Mouse (Mus musculus) forebrain, postnatal 0 days (tissue): ENCODE results near the gene Efcab6. TPM values are rescaled to one million over a fixed set of nuclear protein-coding genes. Genes with fewer than 3 reads are reported as not detected.

Source experiments
- ATAC-seq: fragments of 200-750 bp; cut with Nextera tagmentation; 2 replicates; pipeline ENCODE4 v1.8.0; 2017; ENCODE audit warnings: mild to moderate bottlenecking, moderate library complexity
- DNase-seq: peaks from one replicate; pipeline ENCODE4 v3.0.0-alpha.2; 2015
- H3K27ac ChIP-seq: fragments of 300-500 bp; sonication (generic); 2 replicates; pipeline ENCODE4 v1.5.1; 2014; ENCODE audit warnings: low read depth, mild to moderate bottlenecking, antibody characterized with exemption, low read length, moderate library complexity, mixed read lengths
- H3K27me3 ChIP-seq: fragments of 300-500 bp; sonication (generic); 2 replicates; pipeline ENCODE4 v1.6.1; 2014; ENCODE audit warnings: mild to moderate bottlenecking, low read length, mixed read lengths; ENCODE audit not compliant: insufficient read depth
- H3K36me3 ChIP-seq: fragments of 300-500 bp; sonication (generic); 2 replicates; pipeline ENCODE4 v1.6.1; 2014; ENCODE audit warnings: mild to moderate bottlenecking, moderate library complexity; ENCODE audit not compliant: insufficient read depth
- H3K4me1 ChIP-seq: fragments of 300-500 bp; sonication (generic); 2 replicates; pipeline ENCODE4 v1.6.1; 2014; ENCODE audit warnings: antibody characterized with exemption; ENCODE audit not compliant: insufficient read depth
- H3K4me2 ChIP-seq: fragments of 300-500 bp; sonication (generic); 2 replicates; pipeline ENCODE4 v1.6.1; 2014; ENCODE audit warnings: low read depth, mild to moderate bottlenecking, moderate library complexity
- H3K4me3 ChIP-seq: fragments of 300-500 bp; sonication (generic); 2 replicates; pipeline ENCODE4 v1.5.1; 2014; ENCODE audit warnings: low read depth, low read length, mixed read lengths
- H3K9ac ChIP-seq: fragments of 300-500 bp; sonication (generic); 2 replicates; pipeline ENCODE4 v1.6.1; 2014; ENCODE audit warnings: mild to moderate bottlenecking
- H3K9me3 ChIP-seq: fragments of 300-500 bp; sonication (generic); 2 replicates; pipeline ENCODE4 v1.6.1; 2016; ENCODE audit warnings: low read length
- CTCF ChIP-seq: sonication (generic); IDR thresholded peaks from 2 replicates; pipeline ENCODE4 v1.5.1; 2016; ENCODE audit warnings: antibody characterized with exemption, control low read depth, low read depth
- WGBS: fragments of 180-500 bp; shearing (Covaris S2); extraction: QIAGEN DNeasy Blood & Tissue Kit; methylation state at CpG from one replicate; pipeline ENCODE4 v1.1.7; 2014; 5-methylcytosine and 5-hydroxymethylcytosine counted together
- polyA plus RNA-seq: library from polyadenylated mRNA; unstranded; fragments of >200 nt; fragmentation: Nextera tagmentation; extraction: Ambion mirVana; gene quantifications from 2 replicates; pipeline ENCODE4 v1.2.1, GENCODE M21; 2015
- total RNA-seq: library from RNA; depleted of rRNA; stranded (reverse); fragments of >200 nt; gene quantifications from 2 replicates; pipeline ENCODE4 v1.2.3, GENCODE M21; 2014

Gene Efcab6
- total and polyA plus RNA-seq, 2 experiments from 2014 or later = 4.4 to 6.0 TPM

GRCm38 (mm10) chr15:84096051-84096450, 30.9 kb upstream of the Efcab6 start:
- H3K36me3 ChIP-seq = peaks cover 3% of the 10 kb centered on the region
- H3K9me3 ChIP-seq = no peaks in the 10 kb centered on the region
- no peak overlapping the region for H3K9ac ChIP-seq
- peaks cover 10% of the 10 kb centered on the region for H3K4me1 ChIP-seq
- DNase-seq (peak; percentile 50), ATAC-seq (peak; percentile 64)
- no peak for TF ChIP-seq CTCF
- no peak overlapping the region for H3K27ac ChIP-seq
- WGBS = 61% methylated on average over 8 of the region's 8 CpGs
- no peak overlapping the region for H3K4me3 ChIP-seq
- no peak overlapping the region for H3K4me2 ChIP-seq
- no peaks in the 10 kb centered on the region for H3K27me3 ChIP-seq

- H3K4me2 ChIP-seq = no peak overlapping the region
- 37% methylated on average over 7 of the region's 7 CpGs for WGBS
Observed at GRCm38 (mm10) chr15:84094921-84095320, 29.7 kb upstream of the Efcab6 start.

GRCm38 (mm10) chr15:84086775-84087174, 21.6 kb upstream of the Efcab6 start:
- no peaks in the 10 kb centered on the region for H3K27me3 ChIP-seq
- 38% methylated on average over 9 of the region's 9 CpGs for WGBS
- ATAC-seq (peak; percentile 80; the same call in 1 of the 2 replicates), DNase-seq (no peak)
- H3K36me3 ChIP-seq = peaks cover 47% of the 10 kb centered on the region
- no peaks in the 10 kb centered on the region for H3K9me3 ChIP-seq
- no peak overlapping the region for H3K27ac ChIP-seq
- TF ChIP-seq CTCF = no peak
- H3K4me2 ChIP-seq = no peak overlapping the region
- no peak overlapping the region for H3K4me3 ChIP-seq
- no peaks in the 10 kb centered on the region for H3K4me1 ChIP-seq
- no peak overlapping the region for H3K9ac ChIP-seq

More at GRCm38 (mm10) chr15:84094921-84095320, 29.7 kb upstream of the Efcab6 start:
- Histone ChIP-seq H3K4me3 (no peak overlapping the region), H3K9ac (no peak overlapping the region), H3K27ac (0 out of 2 replicates have a peak overlapping the region, but pooled peaks have one; percentile 35), H3K36me3 (peaks cover 10% of the 10 kb centered on the region), H3K4me1 (peaks cover 10% of the 10 kb centered on the region), H3K9me3 (no peaks in the 10 kb centered on the region), H3K27me3 (no peaks in the 10 kb centered on the region)
- ATAC-seq = peak; percentile 68
- DNase-seq = peak; percentile 50
- no peak for TF ChIP-seq CTCF

- Histone ChIP-seq H3K27ac (no peak overlapping the region), H3K4me1 (no peaks in the 10 kb centered on the region), H3K4me3 (no peak overlapping the region), H3K27me3 (no peaks in the 10 kb centered on the region), H3K9me3 (no peaks in the 10 kb centered on the region), H3K36me3 (peaks cover 47% of the 10 kb centered on the region), H3K4me2 (no peak overlapping the region), H3K9ac (no peak overlapping the region)
- ATAC-seq (no peak), DNase-seq (no peak)
- 43% methylated on average over 12 of the region's 12 CpGs for WGBS
- no peak for TF ChIP-seq CTCF
Observed at GRCm38 (mm10) chr15:84086364-84086763, 21.2 kb upstream of the Efcab6 start.

GRCm38 (mm10) chr15:84080069-84080468, 14.9 kb upstream of the Efcab6 start:
- no peak for ATAC-seq
- WGBS = 87% methylated on average over 7 of the region's 7 CpGs
- no peak overlapping the region for H3K9ac ChIP-seq
- no peak for DNase-seq
- no peaks in the 10 kb centered on the region for H3K27me3 ChIP-seq
- no peaks in the 10 kb centered on the region for H3K4me1 ChIP-seq
- no peaks in the 10 kb centered on the region for H3K9me3 ChIP-seq
- H3K4me3 ChIP-seq = no peak overlapping the region
- no peak overlapping the region for H3K27ac ChIP-seq
- peaks cover 43% of the 10 kb centered on the region for H3K36me3 ChIP-seq
- no peak overlapping the region for H3K4me2 ChIP-seq
- no peak for TF ChIP-seq CTCF

GRCm38 (mm10) chr15:84079519-84079918, 14.3 kb upstream of the Efcab6 start:
- WGBS = 88% methylated on average over 2 of the region's 2 CpGs

GRCm38 (mm10) chr15:84078667-84079066, 13.5 kb upstream of the Efcab6 start:
- 60% methylated on average over 13 of the region's 13 CpGs for WGBS
- Histone ChIP-seq H3K4me3 (no peak overlapping the region), H3K27ac (no peak overlapping the region), H3K4me2 (no peak overlapping the region), H3K9me3 (no peaks in the 10 kb centered on the region), H3K9ac (no peak overlapping the region), H3K27me3 (no peaks in the 10 kb centered on the region), H3K36me3 (peaks cover 35% of the 10 kb centered on the region), H3K4me1 (no peaks in the 10 kb centered on the region)
- TF ChIP-seq CTCF = no peak
- ATAC-seq (no peak), DNase-seq (no peak)

More at GRCm38 (mm10) chr15:84079519-84079918, 14.3 kb upstream of the Efcab6 start:
- Histone ChIP-seq H3K9ac (no peak overlapping the region), H3K9me3 (no peaks in the 10 kb centered on the region), H3K4me1 (no peaks in the 10 kb centered on the region), H3K4me3 (no peak overlapping the region), H3K4me2 (no peak overlapping the region), H3K36me3 (peaks cover 37% of the 10 kb centered on the region), H3K27ac (no peak overlapping the region), H3K27me3 (no peaks in the 10 kb centered on the region)
- DNase-seq = no peak
- no peak for ATAC-seq
- no peak for TF ChIP-seq CTCF
